ENCODE assay signal across 30 mouse cellular contexts in the genomic region with DNA sequence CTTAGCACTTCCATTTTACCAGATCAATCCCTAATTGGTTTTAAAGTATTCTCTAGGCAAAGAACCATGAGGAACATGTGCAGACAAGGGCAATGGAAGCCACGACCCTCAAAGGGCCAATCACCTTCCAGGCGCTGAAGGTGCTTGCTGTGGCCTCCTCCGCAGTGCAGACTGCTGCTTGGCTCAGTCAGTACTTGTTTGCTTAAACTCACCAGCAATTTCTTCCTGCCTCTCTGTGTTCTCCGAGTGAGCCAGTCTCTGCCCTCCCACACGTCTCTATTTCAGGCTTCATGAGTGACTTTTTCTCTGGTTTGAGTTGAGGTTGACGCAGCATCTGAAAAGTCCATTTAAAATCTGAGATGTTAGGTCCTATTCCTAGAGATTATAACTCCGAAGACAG. TPM values are rescaled to one million over a fixed set of nuclear protein-coding genes. Genes with fewer than 3 reads are reported as not detected.
DNase-seq lines count a peak whose midpoint lies in the region; ATAC-seq and TF ChIP-seq lines count a peak whose summit lies in the region.
"Had no signal": no experiment of that assay in that cellular context is flagged by ENCODE, and none has a peak within 500 bp of the region (broad histone marks: within the 10 kb centered on the region; RNA-seq: fewer than 3 reads in every experiment).

No protein-coding gene starts in this region.

- WGBS in midbrain, postnatal 0 days, result 76% methylated on average over 7 of the region's 7 CpGs

- peak in 1 of 2 experiments; percentile 39 for DNase-seq in layer of hippocampus, adult 2 months (ENCODE audit: low spot score in 2 of 2)
- no peak for DNase-seq in layer of hippocampus, adult 9-10 months (ENCODE audit: low spot score)
- peak; percentile 67 for DNase-seq in right cerebral cortex, postnatal 25 days
- DNase-seq in right cerebral cortex, postnatal 4 days, result no peak
- DNase-seq in left cerebral cortex, postnatal 25 days (ENCODE audit: low spot score in 2 of 2), result peak; percentile 57 to 94
- DNase-seq in ovary, adult 18-20 months (ENCODE audit: low spot score), result no peak
- DNase-seq in midbrain, postnatal 0 days (ENCODE audit: low spot score), result no peak
- DNase-seq: adrenal gland, postnatal 36 days; B cell, adult 2 months; cerebellum, adult 8-10 months; gastrocnemius, adult 2 months; heart, postnatal 14 days; kidney, adult 8-10 months; kidney, postnatal 25 days; lung, adult 2 months; lung, postnatal 36 days; retina, postnatal 1 day; thymus, adult 2 months had no signal

- H3K9ac ChIP-seq in midbrain, postnatal 0 days (replicated peaks; ENCODE audit: low read length, poor library complexity, severe bottlenecking), result no peak overlapping the region
- H3K9ac ChIP-seq: embryonic facial prominence, embryonic 12.5 days; forebrain, embryonic 13.5 days; heart, embryonic 12.5 days; hindbrain, embryonic 12.5 days; limb, embryonic 12.5 days; liver, embryonic 12.5 days; stomach, embryonic 15.5 days had no signal

- H3K27ac ChIP-seq in layer of hippocampus, adult 2 months, result peak overlapping the region; percentile 79
- no peak overlapping the region for H3K27ac ChIP-seq in midbrain, postnatal 0 days (ENCODE audit: low read depth, low read length)
- H3K27ac ChIP-seq: embryonic facial prominence, embryonic 12.5 days; forebrain, embryonic 13.5 days; gastrocnemius, adult 2 months; hindbrain, embryonic 12.5 days; limb, embryonic 12.5 days; liver, embryonic 12.5 days; stomach, embryonic 15.5 days had no signal

- H3K36me3 ChIP-seq in midbrain, postnatal 0 days (ENCODE audit: insufficient read depth, low read length), result no peaks in the 10 kb centered on the region
- H3K36me3 ChIP-seq: embryonic facial prominence, embryonic 12.5 days; heart, embryonic 12.5 days; hindbrain, embryonic 12.5 days; limb, embryonic 12.5 days; liver, embryonic 12.5 days; stomach, embryonic 15.5 days had no signal

- ATAC-seq in midbrain, postnatal 0 days (ENCODE audit: low FRiP score), result no peak
- ATAC-seq: forebrain, embryonic 13.5 days; liver, embryonic 12.5 days; midbrain, embryonic 16.5 days had no signal

- H3K4me2 ChIP-seq in midbrain, postnatal 0 days (ENCODE audit: low read depth, low read length, poor library complexity, severe bottlenecking), result no peak overlapping the region
- H3K4me2 ChIP-seq: embryonic facial prominence, embryonic 12.5 days; forebrain, embryonic 13.5 days; heart, embryonic 12.5 days; hindbrain, embryonic 12.5 days; limb, embryonic 12.5 days; liver, embryonic 12.5 days; stomach, embryonic 15.5 days had no signal

- no peaks in the 10 kb centered on the region for H3K27me3 ChIP-seq in midbrain, postnatal 0 days (ENCODE audit: insufficient read depth, low read length)
- H3K27me3 ChIP-seq: embryonic facial prominence, embryonic 12.5 days; forebrain, embryonic 13.5 days; heart, embryonic 12.5 days; hindbrain, embryonic 12.5 days; limb, embryonic 12.5 days; liver, embryonic 12.5 days; stomach, embryonic 15.5 days had no signal

- H3K4me3 ChIP-seq in layer of hippocampus, adult 2 months, result no peak overlapping the region
- H3K4me3 ChIP-seq in midbrain, postnatal 0 days (ENCODE audit: low read depth, low read length), result no peak overlapping the region
- H3K4me3 ChIP-seq: embryonic facial prominence, embryonic 12.5 days; erythroblast, embryonic 14.5 days; forebrain, embryonic 13.5 days; gastrocnemius, adult 2 months; heart, embryonic 12.5 days; hindbrain, embryonic 12.5 days; limb, embryonic 12.5 days; liver, embryonic 12.5 days; stomach, embryonic 15.5 days had no signal

- H3K4me1 ChIP-seq in midbrain, postnatal 0 days (ENCODE audit: insufficient read depth, low read length), result no peaks in the 10 kb centered on the region
- H3K4me1 ChIP-seq: embryonic facial prominence, embryonic 12.5 days; forebrain, embryonic 13.5 days; heart, embryonic 12.5 days; hindbrain, embryonic 12.5 days; limb, embryonic 12.5 days; liver, embryonic 12.5 days; stomach, embryonic 15.5 days had no signal

- no peak for TF ChIP-seq CTCF in layer of hippocampus, adult 2 months (conservative IDR thresholded peaks at IDR 0.05)
- no peak for TF ChIP-seq CTCF in midbrain, postnatal 0 days (IDR thresholded peaks at IDR 0.05)

- no peaks in the 10 kb centered on the region for H3K9me3 ChIP-seq in midbrain, postnatal 0 days (ENCODE audit: low read length)
- H3K9me3 ChIP-seq: embryonic facial prominence, embryonic 12.5 days; forebrain, embryonic 13.5 days; heart, embryonic 12.5 days; hindbrain, embryonic 12.5 days; limb, embryonic 12.5 days; liver, embryonic 12.5 days; stomach, embryonic 15.5 days had no signal

- intact Hi-C loops in left cerebral cortex, postnatal 25 days (cut with DNase I), result no loop called here

RNA-seq across cellular contexts. Expression of gene Dmxl2, which starts 17.5 kb away (rescaled TPM):
- 100 to 1,000 TPM; 214 TPM for total RNA-seq in layer of hippocampus, adult 2 months (2021)
- 100 to 1,000 TPM; 191 to 201 TPM for total RNA-seq in left cerebral cortex, postnatal 25 days (2021)
- total RNA-seq in midbrain, postnatal 0 days (2014; rRNA removed), result 132 and 158 TPM in 2 replicates
- 40.7 and 44.7 TPM in 2 replicates for polyA plus RNA-seq in midbrain, postnatal 0 days (2015; fragmentation: Nextera tagmentation; extraction: Ambion mirVana)

RNA-seq across cellular contexts. Expression of gene Sh2d7, which starts 19.9 kb away (rescaled TPM):
- total RNA-seq in layer of hippocampus, adult 2 months (2021), result not detected
- not detected for total RNA-seq in left cerebral cortex, postnatal 25 days (2021)
- 0.33 TPM in 1 of 2 replicates, not detected in the other for total RNA-seq in midbrain, postnatal 0 days (2014; rRNA removed)
- 0.09 TPM in 1 of 2 replicates, not detected in the other for polyA plus RNA-seq in midbrain, postnatal 0 days (2015; fragmentation: Nextera tagmentation; extraction: Ambion mirVana)
- total RNA-seq: adrenal gland, postnatal 36 days; gastrocnemius, adult 2 months; heart, postnatal 14 days; megakaryocyte-erythroid progenitor cell, adult 5-6 weeks; neutrophil, adult 5-6 weeks had no signal
- polyA plus RNA-seq: erythroblast, embryonic 14.5 days; gonadal fat pad, adult 2 months; heart, embryonic 12.5 days; hindbrain, embryonic 12.5 days; limb, embryonic 12.5 days; liver, embryonic 12.5 days; midbrain, embryonic 16.5 days; stomach, embryonic 15.5 days had no signal

RNA-seq across cellular contexts. Expression of gene Cib2, which starts 41.1 kb away (rescaled TPM):
- total RNA-seq in layer of hippocampus, adult 2 months (2021), result 10 to 100 TPM; 18.7 to 19.6 TPM
- total RNA-seq in left cerebral cortex, postnatal 25 days (2021), result 10 to 100 TPM; 20.7 to 22.3 TPM
- 62.7 and 65.4 TPM in 2 replicates for total RNA-seq in midbrain, postnatal 0 days (2014; rRNA removed)
- 84.3 and 84.9 TPM in 2 replicates for polyA plus RNA-seq in midbrain, postnatal 0 days (2015; fragmentation: Nextera tagmentation; extraction: Ambion mirVana)
- total RNA-seq: megakaryocyte-erythroid progenitor cell, adult 5-6 weeks had no signal

Comparison
In these comparisons a context has a peak if more than half of its experiments do, and no peak if none do; other contexts are left out.
1. DNase-seq: peak in right cerebral cortex, postnatal 25 days (single experiment) and left cerebral cortex, postnatal 25 days (2 of 2); none in layer of hippocampus, adult 9-10 months (single experiment), right cerebral cortex, postnatal 4 days (single experiment), ovary, adult 18-20 months (single experiment) and midbrain, postnatal 0 days (single experiment).